Mouse (Mus musculus) MN1 (cell line): Measurements from ENCODE around the gene Smg7.

Source experiments
- DNase-seq: peaks from one replicate; pipeline ENCODE4 v3.0.0-alpha.2; 2016; ENCODE audit warnings: low spot score

Smg7 gene

GRCm38 (mm10) chr1:152838841-152839240, 63.6 kb downstream of the Smg7 start:
- DNase-seq: no peak

DNA sequence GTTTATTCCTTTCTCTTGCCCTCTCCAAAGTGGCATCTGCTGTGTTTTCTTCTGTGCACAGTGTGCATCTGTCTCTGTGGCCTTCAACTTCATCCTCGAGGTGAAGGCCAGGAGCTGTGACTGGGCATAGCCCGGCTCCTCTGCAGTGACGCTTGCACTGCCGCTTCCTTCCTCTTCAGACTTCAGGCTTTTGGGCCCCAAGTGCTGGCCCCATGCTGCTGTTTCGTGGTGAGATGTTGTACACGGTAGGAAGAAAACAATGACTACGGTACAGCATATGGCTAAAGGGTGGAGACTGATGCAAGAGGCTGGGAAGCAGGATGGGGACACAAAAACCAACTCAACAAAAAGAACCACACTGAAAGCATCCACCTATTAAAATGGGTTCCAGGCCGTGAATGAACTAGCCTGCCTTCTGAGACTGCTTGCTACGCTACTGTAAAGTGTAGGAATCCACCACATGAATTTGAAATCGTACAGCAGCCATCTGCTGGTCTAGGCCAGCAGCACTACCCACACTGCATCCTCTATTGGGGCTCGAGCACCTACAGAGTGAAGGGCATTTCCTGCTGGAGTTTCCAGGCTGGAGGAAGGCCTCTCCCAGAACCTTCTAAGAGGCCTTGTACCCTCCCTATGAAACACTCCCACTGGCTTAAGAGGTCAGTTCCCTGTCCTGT, 64.3 kb downstream of the Smg7 start:
- no peak for DNase-seq

DNA sequence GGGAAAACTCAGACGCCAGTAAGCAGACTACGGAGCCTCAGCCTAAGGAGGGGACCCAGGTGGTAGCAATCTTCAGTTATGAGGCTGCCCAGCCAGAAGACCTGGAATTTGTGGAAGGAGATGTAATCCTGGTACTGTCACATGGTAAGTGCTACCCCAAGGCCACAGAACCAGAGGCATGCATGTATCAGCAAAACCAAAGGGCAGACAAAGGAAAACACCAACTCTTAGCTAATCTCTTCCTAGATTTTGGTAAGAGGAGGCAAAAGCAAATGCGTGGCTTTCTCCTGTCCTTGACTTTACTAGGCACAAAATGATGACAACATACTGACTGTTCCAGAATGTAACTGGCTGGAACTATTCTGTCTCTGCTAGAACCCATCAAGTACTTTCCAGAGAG, 67.4 kb downstream of the Smg7 start:
- DNase-seq: no peak

DNA sequence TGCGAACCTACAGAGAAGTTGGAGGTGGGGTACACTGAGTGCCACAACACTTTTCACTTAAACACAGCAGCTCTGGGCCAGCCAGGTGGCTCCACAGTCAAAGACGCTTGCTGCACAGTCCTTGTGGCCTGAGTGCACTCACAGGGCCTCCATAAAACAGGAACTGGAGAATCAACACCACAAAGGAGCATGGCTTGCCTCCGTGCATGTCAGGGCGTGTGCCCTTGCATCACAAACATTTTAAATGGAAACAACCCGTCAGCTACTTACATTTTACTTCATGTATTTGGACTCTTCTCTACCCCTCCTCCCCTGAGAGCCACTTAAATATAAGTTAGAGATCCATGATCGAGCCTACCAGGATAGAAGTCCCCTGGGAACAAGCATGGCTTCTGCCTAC, 70.1 kb downstream of the Smg7 start:
- DNase-seq: no peak

DNA sequence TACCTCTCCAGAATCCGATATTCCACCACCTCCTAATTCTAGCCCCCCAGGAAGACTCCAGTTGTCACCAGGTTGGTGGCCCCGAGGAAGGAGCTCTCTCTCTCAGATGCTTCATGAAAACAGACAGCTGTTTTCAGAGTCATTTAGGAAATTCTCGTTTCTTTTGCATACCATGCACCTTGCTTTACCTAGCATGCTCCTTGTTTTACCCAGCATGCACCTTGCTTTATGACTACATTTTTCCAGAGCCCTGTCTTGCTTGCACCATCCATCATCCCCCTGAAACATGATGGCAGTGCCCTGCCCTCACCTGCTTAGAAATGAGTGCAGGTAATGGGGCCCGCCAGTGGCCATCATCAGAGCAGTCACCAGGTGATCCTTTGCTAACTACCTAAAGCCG, 70.8 kb downstream of the Smg7 start:
- no peak for DNase-seq

GRCm38 (mm10) chr1:152831003-152831402, 71.4 kb downstream of the Smg7 start:
- no peak for DNase-seq

DNA sequence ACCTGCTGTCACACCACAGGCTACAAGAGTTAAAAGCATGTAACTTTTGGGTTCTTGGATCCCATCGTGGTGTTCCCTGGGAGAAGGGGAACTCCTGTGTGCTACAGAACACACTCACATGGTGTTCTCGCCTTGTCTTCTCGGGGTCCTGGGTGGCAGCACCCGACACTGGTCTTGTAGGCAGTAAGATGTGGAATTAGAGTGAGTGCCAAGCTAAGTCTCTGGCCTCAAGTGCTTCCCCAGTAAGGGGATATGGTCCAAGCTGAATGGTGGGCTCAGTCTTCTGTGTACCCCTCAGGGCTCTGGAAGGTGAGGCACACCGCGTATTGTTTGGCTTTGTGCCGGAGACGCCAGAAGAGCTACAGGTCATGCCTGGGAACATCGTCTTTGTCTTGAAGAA, 72.4 kb downstream of the Smg7 start:
- no peak for DNase-seq

GRCm38 (mm10) chr1:152828637-152829355, 73.7 kb downstream of the Smg7 start:
- no peak for DNase-seq

GRCm38 (mm10) chr1:152828168-152828567, 74.3 kb downstream of the Smg7 start:
- DNase-seq: no peak

GRCm38 (mm10) chr1:152826446-152826845, 76.0 kb downstream of the Smg7 start:
- DNase-seq: no peak

DNA sequence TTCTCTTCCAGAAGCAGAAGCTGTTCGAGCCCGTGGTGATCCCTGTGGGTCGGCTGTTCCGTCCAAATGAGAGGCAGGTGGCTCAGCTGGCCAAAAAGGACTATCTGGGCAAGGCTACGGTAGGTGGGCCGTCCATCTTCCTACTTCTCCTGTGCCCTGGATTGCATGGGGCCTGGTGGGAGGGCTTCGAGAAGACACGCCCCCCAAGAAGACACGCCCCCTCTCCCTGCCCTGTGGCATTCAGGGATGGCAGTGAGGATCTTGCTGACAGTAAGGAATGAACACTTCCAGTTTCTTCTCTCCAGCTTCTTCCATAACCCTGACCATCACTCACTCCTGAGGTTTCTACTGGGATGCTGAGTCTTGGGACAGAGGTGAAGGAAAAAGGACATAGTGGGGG, 78.2 kb downstream of the Smg7 start:
- DNase-seq: no peak

GRCm38 (mm10) chr1:152821746-152822145, 80.7 kb downstream of the Smg7 start:
- no peak for DNase-seq

DNA sequence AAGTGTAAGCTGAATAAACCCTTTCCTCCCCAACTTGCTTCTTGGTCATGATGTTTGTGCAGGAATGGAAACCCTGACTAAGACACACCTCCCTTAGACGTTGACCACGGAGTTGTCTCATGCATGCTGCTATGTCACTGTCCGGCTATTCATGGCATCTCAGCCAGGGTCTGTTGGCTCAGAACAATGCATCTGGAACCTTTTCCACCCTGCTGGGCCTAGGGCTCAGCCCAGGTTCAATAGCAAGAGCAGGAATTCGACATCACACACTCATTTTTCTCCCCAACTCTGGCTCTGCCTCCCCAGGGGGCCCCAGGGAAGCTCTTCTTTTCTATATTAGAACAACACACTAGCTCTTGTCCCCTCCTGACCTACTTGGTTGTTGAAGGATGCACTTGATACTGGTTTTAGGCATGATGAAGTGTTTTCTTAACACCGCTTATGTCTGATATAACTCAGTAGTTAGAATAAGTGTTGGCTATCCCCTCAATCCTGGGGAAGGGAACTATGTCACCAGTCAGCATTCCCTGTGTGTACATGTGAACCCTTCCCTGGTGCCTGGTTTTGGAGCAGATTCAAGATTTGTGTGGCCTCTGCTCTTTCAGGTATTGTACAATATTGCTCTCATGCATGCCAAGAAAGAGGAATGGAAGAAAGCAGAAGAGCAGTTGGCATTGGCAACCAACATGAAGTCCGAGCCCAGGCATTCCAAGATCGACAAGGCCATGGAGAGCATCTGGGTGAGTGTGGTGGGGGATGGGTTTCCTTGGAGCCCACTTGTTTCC, 81.3 kb downstream of the Smg7 start:
- DNase-seq: no peak

DNA sequence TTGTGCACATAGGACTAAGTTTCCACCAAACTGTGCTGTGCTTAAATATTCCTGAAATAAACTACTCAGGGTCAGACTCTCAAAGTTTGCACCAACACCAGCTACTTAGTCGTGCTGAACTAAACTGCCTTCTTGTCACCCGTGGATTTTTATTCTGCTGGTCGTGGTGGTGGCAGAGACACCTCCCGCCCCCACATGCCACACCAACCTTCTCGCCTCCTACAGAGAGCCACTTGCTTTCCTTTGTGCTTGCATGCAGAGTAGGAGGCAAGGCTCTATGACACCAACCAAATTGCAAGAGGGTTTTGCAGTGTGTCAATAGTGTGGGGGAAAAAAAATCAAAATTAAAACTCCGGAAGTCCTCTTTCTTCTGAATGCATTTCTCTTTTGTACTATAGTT, 82.9 kb downstream of the Smg7 start:
- no peak for DNase-seq

DNA sequence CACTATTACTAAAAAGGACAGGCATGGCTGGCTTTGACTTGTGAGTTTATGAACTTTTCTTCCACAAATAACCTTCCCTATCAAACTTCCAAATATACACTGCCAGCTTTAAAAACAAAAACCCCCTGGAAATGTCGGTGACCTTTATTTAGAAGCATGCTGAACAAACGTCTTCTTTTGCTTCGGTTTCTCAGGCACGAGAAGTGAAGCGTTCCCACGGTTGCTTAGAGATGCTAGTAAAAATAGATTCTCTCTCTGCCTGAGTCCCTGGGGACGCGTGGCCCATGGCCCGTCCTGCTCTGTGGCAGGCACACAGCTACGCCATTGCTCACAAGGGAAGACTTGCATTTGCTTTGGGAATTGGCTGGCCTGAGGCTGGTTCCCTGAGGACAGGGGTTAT, 84.7 kb downstream of the Smg7 start:
- no peak for DNase-seq

DNA sequence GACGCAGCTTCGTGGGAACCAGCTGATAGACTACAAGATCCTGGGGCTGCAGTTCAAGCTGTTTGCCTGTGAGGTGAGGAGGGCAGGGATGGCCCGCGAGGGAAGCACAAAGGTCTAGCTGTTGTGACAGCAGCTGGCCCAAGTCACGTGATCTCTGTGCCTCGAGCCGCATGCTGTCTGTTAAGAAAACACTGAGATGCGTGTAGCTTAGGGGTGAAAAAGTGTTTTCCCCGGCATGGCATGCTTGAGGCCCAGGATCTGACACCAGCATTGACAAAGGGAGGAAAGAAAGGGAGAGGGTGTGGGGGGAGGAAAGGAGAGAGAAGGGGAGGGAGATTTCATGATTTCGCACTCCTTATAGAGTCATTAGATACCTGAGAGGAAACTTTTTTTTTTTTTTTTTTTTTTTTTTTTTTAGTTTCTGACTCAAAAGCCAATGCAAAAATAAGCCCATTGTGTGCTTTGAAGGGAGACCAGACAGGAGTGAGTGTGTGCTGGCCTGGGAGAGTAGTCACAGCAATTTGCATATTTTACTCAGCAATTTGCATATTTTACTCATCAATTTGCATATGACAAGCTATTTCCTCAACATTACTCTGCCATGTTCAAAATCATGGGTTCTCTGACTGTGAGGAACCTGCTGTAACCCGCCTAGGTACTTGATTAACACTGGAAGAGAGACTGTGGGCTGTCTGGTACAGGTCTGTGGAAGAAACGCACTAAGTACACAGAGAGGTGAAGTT, 85.2 kb downstream of the Smg7 start:
- DNase-seq: no peak

- peak; percentile 91 for DNase-seq
Observed at GRCm38 (mm10) chr1:152815265-152815701, 87.2 kb downstream of the Smg7 start.

GRCm38 (mm10) chr1:152810533-152811439, 91.7 kb downstream of the Smg7 start:
- no peak for DNase-seq

DNA sequence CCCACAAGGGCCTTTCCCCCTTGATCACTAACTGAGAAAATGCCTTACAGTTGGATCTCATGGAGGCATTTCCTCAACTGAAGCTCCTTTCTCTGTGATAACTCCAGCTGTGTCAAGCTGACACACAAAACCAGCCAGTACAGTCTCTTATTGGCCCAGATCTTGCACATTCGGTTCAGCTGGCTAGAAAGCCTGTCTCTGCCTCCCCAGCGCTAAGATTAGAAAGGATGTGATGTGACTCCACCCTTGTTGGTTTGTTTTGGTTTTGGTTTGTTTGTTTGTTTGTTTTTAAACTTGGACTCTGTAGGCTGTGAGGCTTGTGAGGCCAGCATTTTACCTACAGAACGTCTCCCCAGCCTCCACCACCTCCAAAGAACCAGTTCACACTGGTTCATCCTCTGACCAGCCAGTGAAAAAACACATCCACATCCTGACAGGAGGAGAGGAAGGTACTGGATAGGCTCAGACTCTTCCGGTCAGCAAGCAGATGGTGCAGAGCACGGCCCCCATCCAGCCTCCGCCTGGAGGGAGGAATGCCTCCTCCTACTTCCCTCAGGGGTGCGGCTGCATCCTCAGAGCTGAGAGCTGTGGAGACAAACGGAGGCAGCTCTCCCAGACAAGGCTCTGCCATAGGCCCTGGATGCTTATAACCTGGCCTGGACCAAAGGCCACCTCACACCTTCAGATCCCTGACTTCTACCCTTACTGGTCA, 92.7 kb downstream of the Smg7 start:
- peak; percentile 81 for DNase-seq

DNA sequence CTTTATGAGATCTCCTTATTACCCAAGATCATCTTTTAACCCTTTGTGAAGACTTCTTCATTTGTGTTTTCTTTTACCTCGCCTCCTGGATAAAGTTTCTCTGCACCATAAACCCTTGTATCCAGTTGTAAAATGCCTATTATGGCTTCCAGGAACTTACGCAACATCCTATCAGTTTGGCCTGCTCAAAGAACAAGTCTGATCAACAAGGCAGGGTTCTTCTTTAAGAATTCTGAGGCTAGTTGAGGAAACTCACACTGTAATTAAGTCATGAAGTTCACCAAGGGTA, 94.1 kb downstream of the Smg7 start:
- DNase-seq: no peak
